Mouse (Mus musculus): ENCODE measurements around the gene Nup155.

Nup155 gene

GRCm38 (mm10) chr15:8190435-8190834 lies 81.4 kb downstream of the Nup155 start:
- no peak for DNase-seq (ENCODE audit: low read depth, low spot score)

- DNase-seq (ENCODE audit: low read depth, low spot score) = no peak
Observed at GRCm38 (mm10) chr15:8200317-8200716, 91.2 kb downstream of the Nup155 start.

GRCm38 (mm10) chr15:8208362-8208761 lies 99.3 kb downstream of the Nup155 start:
- no peak for DNase-seq (ENCODE audit: low read depth, low spot score)

All from WW6 (cell line).